ENCODE assay signal across 11 mouse cellular contexts in the genomic region with DNA sequence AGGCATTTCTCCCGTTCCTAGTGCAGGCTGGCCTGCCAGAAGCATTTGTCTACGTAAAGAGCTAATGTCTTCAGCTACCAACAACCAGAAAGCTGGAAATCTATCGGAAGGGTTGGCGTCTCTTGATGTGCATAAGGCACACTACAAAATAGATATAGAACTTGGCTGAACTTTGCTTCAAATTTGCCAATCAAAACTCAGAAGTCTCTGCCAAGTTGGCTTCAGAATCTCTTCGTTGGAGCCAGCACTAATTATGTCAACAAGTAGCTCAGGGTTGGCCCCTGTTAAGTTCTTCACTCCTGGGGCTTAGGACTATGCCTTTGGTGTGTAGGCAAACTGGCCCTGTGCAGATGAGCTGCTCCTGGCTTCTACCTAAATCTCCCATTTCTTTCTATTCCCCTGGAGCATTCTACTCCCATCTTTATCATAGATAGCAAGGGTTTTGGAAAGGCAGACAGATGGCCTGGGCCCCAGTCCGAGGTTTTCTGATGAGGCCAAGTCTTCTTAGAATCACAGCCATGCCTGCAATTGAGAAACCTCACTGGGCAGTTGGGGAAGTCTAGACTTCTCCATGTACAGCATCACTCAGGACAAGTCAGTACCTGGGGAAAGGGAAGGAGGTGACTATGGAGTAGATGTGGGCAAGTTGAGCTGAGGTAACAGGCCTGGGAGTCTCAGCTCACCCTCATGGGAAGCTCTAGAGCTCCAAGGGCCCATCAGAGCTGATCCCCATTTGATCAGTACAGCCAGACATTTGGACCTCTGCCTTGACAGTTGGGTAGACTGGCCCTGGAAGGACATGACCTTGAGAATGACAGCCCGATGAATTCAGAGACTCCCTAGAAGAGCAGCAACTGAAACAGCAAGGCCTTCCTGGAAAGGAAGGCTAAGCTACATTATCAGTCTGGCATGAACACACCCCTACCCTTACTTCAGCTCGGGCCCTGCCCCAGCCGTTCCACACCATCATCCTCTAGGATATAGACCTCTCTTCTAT.
DNase-seq lines count a peak whose midpoint lies in the region; ATAC-seq and TF ChIP-seq lines count a peak whose summit lies in the region.
"Had no signal": no experiment of that assay in that cellular context is flagged by ENCODE, and none has a peak within 500 bp of the region (broad histone marks: within the 10 kb centered on the region; RNA-seq: fewer than 3 reads in every experiment).

No protein-coding gene starts in this region.

- H3K4me3 ChIP-seq in midbrain, postnatal 0 days (ENCODE audit: low read depth, low read length): no peak overlapping the region
- H3K4me3 ChIP-seq in midbrain, embryonic 15.5 days: no peak overlapping the region
- H3K4me3 ChIP-seq: hindbrain, embryonic 13.5 days; limb, embryonic 15.5 days; midbrain, embryonic 13.5 days had no signal

- no peak for TF ChIP-seq CTCF in midbrain, postnatal 0 days (IDR thresholded peaks at IDR 0.05)

- no peak overlapping the region for H3K4me2 ChIP-seq in midbrain, postnatal 0 days (ENCODE audit: low read depth, low read length, poor library complexity, severe bottlenecking)
- no peak overlapping the region for H3K4me2 ChIP-seq in midbrain, embryonic 15.5 days
- H3K4me2 ChIP-seq: hindbrain, embryonic 13.5 days; limb, embryonic 15.5 days; midbrain, embryonic 13.5 days had no signal

- H3K9me3 ChIP-seq in midbrain, postnatal 0 days (ENCODE audit: low read length): no peaks in the 10 kb centered on the region
- no peaks in the 10 kb centered on the region for H3K9me3 ChIP-seq in midbrain, embryonic 15.5 days
- H3K9me3 ChIP-seq: hindbrain, embryonic 13.5 days; limb, embryonic 15.5 days; midbrain, embryonic 13.5 days had no signal

- no peak overlapping the region for H3K9ac ChIP-seq in midbrain, postnatal 0 days (replicated peaks; ENCODE audit: low read length, poor library complexity, severe bottlenecking)
- no peak overlapping the region for H3K9ac ChIP-seq in midbrain, embryonic 15.5 days
- H3K9ac ChIP-seq: hindbrain, embryonic 13.5 days; limb, embryonic 15.5 days; midbrain, embryonic 13.5 days had no signal

- H3K36me3 ChIP-seq in midbrain, postnatal 0 days (ENCODE audit: insufficient read depth, low read length): no peaks in the 10 kb centered on the region
- no peaks in the 10 kb centered on the region for H3K36me3 ChIP-seq in midbrain, embryonic 15.5 days (replicated peaks)
- H3K36me3 ChIP-seq: hindbrain, embryonic 13.5 days; limb, embryonic 15.5 days; midbrain, embryonic 13.5 days had no signal

- H3K4me1 ChIP-seq in midbrain, postnatal 0 days (ENCODE audit: insufficient read depth, low read length): peaks cover 9% of the 10 kb centered on the region
- peaks cover 11% of the 10 kb centered on the region; the same call in 1 of the 2 replicates for H3K4me1 ChIP-seq in midbrain, embryonic 15.5 days

- peak; percentile 13 for DNase-seq in gastrocnemius, adult 18-20 months (ENCODE audit: low spot score)
- no peak for DNase-seq in gastrocnemius, postnatal 25 days
- DNase-seq in midbrain, postnatal 0 days (ENCODE audit: low spot score): peak; percentile 42
- DNase-seq in fibroblast of lung, adult 2 months (ENCODE audit: low read depth): peak; percentile 28
- DNase-seq in testis, postnatal 14 days (ENCODE audit: low spot score): no peak
- no peak for DNase-seq in kidney, adult 9 months
- no peak for DNase-seq in layer of hippocampus, adult 18-20 months (ENCODE audit: low spot score in 2 of 2)

- no peaks in the 10 kb centered on the region for H3K27me3 ChIP-seq in midbrain, postnatal 0 days (ENCODE audit: insufficient read depth, low read length)
- no peaks in the 10 kb centered on the region for H3K27me3 ChIP-seq in midbrain, embryonic 15.5 days (replicated peaks)

- WGBS in midbrain, postnatal 0 days: 80% methylated on average over 9 of the region's 9 CpGs
- 83% methylated on average over 9 of the region's 9 CpGs for WGBS in midbrain, embryonic 15.5 days

- H3K27ac ChIP-seq in midbrain, postnatal 0 days (ENCODE audit: low read depth, low read length): no peak overlapping the region
- no peak overlapping the region for H3K27ac ChIP-seq in midbrain, embryonic 15.5 days
- H3K27ac ChIP-seq: hindbrain, embryonic 13.5 days; midbrain, embryonic 13.5 days had no signal

- ATAC-seq in midbrain, postnatal 0 days (ENCODE audit: low FRiP score): no peak
- no peak for ATAC-seq in midbrain, embryonic 15.5 days (replicated peaks)
- ATAC-seq: midbrain, embryonic 13.5 days had no signal

Comparison
In these comparisons a context has a peak if more than half of its experiments do, and no peak if none do; other contexts are left out.
1. DNase-seq: peak in gastrocnemius, adult 18-20 months (single experiment), midbrain, postnatal 0 days (single experiment) and fibroblast of lung, adult 2 months (single experiment); none in gastrocnemius, postnatal 25 days (single experiment), testis, postnatal 14 days (single experiment), kidney, adult 9 months (single experiment) and layer of hippocampus, adult 18-20 months (0 of 2).